Mouse (Mus musculus) erythroid progenitor cell, adult 5-6 weeks (primary cell): ENCODE measurements around the gene Tbx5. TPM values are rescaled to one million over a fixed set of nuclear protein-coding genes. Genes with fewer than 3 reads are reported as not detected.

Experiments used
- ATAC-seq: replicated peaks from 2 replicates; pipeline ENCODE4 v1.8.0; 2016; ENCODE audit warnings: moderate number of reproducible peaks, mild to moderate bottlenecking, moderate TSS enrichment, inconsistent platforms; ENCODE audit not compliant: poor library complexity, low FRiP score, severe bottlenecking
- total RNA-seq, 2 experiments: library from RNA; stranded (forward) in 1 of 2; stranded (reverse) in 1 of 2; fragments of 150-400 nt in 1 of 2; fragments of 186-747, 209-891 nt in 1 of 2; gene quantifications; 2 replicates each; pipeline versions ENCODE4 v1.2.3 to v1.2.4; 2015 to 2017; ENCODE audit warnings: low replicate concordance in 2 of 2

Gene Tbx5
- total RNA-seq (2015; ENCODE audit: low replicate concordance): not detected in 2 replicates
- not detected in 2 replicates for total RNA-seq (2017; ENCODE audit: low replicate concordance)

DNA sequence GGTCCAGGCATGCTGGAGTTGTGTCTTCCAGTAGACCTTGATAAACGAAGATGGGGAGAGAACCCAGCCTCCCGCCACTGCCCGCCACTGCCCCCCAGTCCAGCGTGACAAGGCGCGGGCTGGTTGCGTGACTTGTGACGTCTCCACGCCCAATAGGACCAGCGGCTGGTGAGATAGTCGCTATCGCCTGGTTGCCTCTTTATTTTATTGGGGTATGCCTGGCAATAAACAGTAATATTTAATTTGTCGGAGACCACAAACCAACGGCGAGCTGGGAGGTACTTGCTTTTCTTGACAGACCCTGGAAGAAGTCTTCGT, at the start of gene Tbx5:
Gene Tbx5 (plus strand): TSS at position 190 of the 318 bp plus-strand sequence.
- no peak for ATAC-seq

DNA sequence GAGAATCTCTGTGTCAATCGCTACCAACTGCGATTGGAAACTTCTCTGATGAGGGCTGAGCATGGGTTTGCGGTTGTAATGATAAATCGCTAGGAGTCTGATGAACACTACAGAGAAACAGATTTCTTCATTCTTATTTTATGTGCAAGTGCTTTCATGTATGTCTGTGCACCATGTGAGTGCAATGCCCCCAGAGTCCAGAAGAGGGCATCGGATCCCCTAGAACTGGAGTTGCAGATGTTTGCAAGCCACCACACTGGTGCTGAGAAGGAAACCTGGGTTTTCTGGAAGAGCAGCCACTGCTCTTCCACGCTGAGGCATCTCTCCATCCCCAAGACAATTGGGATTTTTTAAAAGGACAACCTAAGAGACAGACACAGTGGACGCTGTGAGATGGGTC, 46.5 kb upstream of the Tbx5 start:
- ATAC-seq: no peak

DNA sequence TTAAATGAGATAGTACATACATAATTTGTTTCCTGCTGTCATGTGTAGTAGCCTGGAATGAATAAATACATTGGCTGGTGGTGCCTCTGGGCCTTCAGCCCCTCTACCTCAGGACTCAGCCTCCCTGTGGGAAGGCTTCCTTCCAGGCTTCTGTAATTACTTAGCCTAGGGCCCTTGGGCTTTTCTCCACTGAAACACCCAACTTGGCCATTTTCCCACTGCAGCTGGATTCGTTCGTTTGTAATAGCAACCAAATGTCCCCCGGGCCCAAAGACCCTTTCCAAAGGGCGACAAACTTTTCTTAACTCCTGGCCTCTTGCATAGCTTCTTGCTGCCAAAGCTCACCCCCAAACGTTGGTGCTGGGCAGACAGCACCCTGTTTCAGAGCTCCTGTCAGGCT, 40.8 kb upstream of the Tbx5 start:
- no peak for ATAC-seq

DNA sequence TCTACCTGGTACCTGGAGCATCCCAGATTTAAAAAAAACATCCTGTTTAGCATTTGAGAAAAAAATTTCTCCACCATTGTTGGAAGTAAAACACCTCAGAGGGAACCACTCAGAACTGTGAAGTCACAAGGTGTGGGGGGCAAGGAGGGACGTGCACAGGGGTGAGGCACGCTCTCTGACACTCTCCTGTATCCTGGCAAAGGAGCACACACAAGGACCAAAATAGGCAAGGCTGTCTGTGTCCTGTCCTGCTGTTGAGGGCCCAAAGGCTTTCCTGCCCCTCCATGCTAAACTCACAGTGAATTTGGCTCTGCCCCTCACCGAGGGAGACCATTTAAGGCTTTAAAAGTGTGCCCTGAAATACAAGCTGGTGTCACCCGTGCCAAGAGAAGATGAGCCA, 38.5 kb upstream of the Tbx5 start:
- ATAC-seq: no peak

DNA sequence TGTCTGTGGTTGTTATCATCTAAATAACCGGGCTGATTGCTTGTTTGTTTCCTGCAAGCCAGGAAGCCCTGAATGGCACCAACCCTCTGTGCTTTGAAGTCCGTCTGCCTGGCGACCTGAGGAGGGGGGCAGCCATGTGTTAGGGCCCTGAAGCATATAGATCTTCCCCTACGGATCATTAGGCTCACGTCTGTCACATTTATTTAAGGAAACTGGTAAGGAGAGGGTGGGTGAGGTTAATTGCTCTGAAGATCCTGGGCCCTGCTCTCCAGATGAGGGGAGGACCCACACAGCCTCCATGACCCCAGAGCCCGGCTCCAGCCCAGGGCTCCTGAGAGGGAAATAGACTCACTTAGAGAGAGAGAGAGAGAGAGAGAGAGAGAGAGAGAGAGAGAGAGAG, 37.1 kb upstream of the Tbx5 start:
- no peak for ATAC-seq

DNA sequence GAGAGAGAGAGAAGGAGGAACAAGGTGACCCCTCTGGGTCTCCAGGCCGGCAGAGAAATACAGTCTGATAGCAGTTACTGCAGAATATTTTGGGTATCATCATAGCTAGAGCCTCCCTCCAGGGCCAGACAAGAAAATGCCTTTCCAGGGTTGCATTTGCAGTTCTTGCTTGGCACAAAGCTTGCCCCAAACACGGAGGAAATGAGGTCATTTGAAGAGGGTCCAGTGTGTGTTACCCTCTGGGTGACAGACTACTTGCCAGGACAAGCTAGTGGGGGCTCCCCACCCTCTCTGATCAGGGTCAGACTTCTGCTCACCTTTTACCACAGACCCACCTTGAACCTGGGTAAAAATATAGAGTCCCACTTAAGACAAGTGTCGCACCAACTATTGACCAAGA, 36.7 kb upstream of the Tbx5 start:
- ATAC-seq: no peak

DNA sequence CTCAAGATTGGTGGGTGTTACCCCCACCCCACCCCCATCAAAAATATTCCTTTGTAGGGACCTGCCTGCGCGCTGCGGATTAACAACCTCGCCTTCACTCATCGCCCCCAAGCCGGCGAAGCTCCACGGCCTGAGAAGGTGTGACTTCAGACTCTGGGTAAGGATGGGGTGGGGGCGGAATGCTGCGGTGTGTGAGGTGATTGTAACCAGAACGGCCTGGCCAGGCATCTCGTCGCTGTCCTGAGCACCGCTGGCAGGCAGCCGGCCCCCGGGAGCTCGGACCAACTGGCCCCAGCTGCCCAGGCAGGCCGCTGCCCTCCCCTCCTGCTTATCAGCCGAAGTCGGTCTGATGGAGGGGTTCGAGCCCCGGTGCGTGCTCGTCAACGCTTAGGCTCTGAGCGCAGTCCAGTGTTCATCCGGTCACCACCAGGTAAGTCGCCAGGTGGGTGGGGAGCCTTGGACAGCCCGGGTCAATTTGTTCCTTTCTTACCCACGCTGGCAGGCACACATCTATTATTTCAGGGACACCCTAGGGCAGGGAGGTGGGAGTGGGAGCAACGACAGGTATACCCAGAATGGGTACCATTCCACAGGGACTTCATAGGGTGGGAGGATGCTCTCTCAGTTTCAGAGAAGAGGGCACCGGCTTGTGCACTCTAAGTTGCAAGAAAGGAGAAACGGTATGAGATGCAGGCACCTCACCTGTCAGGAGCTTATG, 35.9 kb upstream of the Tbx5 start:
- ATAC-seq: no peak

DNA sequence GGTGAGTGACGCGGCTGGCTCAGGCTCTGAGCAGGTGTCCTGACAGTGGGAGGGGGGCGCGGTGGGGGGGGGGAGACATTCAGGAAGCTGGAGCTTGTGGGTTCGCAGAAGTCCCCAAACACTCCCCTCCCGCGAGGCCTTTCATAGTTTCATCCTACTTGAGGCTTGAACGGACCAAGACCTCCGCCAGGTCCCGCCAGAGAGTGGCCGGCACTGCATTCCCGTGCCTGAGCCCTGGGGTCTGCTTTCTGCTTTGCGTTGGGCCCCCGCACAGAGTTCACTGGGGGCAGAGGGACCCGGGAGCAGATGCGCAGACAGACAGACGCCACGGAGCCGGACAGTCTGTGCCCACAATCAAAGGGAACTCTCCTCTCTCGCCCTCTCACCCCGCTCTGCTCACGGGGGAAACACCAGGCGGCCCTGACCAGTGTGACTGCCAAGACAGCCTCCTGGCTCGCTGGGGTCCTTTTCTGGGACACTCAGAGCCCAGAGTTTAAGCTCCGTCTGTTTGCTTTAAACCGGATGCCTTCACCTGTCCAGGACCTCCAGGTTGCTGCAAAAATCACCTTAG, 34.8 kb upstream of the Tbx5 start:
- ATAC-seq: no peak

DNA sequence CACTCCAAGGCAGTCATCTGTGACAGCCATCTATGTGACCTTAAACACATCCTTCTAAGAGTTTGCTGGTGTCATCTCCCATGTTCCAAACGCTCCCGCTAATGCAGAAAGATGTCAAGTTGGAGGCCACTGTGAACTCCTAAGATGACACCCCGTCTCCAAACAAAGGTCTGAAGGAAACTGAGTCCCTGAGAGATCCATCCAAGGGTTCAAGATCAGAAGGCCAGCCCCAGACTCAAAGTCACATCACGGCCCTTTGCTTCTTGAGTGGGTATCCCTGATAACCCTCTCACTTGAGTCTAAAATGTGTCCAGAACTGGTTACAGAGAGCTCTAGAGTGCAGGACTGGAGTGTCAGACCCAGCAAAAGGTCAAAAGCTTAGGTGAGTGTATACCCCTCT, 34.2 kb upstream of the Tbx5 start:
- no peak for ATAC-seq

DNA sequence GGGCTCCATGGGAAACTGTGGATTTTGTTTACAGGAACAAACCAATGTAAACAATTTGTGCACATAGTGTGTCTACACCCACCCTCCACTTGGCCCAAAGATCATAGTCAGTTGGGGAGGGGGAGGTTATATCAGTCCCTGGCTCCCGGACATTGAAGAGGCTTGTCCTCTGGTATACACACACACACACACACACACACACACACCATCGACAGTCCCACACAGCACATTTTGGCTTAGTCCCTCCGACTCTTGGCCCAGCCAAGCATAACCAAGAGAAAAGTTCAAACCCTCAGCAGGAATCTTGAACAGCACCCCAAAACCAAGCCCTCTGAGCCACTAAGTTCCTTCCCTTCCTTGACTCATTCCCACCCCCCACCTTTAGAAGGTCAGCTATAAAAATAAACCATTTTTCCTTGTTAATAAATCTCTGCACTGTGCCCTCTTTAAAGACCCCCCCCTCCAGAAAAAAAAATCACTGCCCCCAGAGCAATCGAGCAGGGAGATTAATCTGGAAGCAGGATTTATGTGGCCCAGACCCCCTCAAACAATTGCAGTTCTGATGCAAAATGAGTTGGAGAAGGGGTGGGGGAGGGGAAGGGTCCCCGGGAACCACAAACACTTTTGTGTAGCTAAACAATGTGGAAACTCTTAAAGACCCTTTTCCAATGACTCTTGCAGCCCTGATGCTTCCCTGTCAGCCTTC, 33.6 kb upstream of the Tbx5 start:
- no peak for ATAC-seq

DNA sequence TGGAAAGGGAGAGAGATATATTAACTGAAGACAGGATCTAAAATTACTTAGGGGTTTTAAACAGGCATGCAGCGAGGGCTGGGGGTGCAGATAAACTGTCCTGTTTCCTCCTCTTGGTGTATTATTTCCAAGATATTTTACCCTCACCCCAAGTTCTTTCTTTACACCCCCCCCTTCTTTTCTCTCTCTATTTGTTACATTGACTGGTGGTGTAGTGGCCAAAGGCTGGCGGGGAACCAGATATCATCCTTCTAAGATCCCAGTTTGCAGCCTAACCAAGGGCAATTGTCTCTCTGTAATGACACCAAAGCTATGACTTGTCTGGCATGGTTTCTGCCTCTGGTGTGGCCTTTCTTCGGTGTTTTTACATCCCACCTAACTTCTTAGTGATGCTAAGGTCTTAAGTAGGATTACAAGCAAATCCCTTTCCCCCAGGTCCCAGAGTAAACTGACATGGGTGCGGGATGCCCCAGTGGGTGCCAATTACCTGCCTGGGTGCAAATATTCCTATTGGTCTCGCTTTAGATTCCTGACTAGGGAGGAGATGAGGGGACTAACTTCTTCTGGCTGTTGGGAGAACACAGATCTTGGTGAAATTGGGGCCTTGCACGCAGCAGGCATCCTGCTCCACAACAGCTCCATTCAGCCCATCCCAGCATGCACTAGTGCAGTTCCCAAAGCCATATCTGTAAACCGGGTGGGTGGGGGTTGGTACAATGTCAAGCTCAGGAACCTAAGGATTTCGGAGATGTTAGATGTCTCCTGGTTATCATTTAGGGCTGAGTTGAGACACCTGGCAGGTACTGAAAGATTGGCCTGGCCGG, 32.8 kb upstream of the Tbx5 start:
- ATAC-seq: no peak

DNA sequence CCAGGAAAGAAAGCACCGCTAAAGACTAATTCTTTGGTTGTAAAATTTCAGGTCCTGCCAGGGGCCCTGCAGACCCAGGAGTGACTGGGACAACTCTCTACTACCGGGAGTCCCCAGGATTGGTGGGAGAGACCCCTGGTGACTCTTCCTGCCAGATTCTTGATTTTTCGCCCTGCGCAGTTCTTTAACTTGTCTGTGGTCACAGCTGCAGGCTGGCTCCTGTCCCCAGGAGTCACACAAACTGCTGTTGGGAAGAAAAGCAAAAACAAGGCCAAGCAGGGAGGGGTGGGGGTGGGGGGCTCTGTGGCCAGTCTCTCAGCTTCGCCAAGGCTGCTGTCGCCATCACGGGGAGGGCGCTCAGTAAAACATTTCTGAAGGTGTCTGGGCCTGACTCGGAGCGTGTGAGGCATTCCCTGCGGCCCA, 32.2 kb upstream of the Tbx5 start:
- ATAC-seq: no peak

DNA sequence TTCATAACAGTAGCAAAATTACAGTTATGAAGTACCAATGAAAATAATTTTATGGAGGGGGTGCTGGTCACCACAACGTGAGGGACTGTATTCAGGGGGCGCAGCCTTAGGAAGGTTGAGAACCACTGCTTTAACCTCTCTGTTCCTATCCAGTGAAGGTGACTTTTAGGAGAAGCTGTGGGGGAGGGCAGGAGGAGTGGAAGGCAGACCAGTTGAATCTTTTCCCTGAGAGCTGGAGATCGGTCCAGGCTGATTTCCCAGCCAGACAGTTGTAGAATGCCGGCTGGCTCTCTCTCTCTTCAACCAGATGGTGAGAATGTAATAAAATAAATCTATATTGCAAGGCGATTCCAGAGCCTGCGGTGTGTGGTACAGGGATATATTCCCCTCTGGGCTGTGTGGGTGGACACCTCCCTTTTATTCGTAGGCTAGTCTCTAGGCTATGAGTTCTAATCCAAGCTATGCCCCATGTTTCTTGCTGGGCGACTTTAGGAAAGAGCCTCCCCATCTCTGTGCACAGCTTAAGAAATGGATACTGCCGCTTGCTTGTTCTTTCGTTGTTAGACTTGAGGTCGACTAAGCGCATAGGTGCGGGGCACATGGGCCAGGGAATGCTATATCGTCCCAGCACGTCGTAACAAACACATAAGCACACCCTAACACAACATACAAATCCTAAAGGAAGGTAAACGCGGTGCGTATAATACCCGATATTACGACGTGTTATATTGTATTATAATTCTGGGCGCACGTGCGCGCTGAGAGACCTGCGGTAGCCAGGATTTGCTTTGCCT, 29.7 kb upstream of the Tbx5 start:
- ATAC-seq: no peak

DNA sequence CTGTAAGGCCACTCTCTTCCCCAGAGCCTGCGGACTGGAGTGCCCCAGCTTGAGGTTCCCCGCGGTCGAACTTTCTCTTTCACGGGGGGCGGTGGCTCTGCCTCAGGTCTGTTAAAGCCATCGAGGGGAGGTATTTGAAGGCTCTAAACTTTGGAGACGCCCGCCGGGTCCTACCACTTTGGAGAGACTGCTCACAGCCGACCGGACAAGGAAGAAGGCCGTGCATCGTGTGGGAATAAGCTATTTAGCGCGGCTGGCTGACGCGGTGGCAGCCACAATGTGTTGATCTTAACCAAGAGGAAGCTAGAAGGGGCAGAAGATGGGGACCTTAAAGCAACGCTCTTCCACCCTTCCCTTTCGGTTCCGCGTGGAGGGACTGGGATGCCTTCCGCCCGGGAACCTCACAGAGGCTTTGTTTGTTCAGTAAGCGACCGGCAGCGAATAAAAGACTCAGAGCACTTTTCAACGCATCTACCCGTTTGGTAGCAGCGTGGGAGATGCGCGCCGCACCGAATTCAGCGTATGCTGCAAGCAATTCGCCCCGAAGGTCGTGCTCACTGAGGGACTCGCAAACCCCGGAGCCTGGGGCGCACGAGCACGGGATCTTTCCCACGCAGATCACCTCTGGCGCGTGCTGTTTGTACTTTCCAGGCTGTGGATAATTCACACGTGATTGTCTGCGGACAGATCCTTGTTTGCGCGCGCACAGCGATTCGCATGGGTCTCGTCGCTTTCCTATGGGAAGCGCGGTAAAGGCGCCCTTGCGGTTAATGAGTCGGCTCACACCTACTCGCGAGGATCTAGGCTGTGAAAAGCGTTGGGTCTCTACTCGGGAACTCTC, 28.8 kb upstream of the Tbx5 start:
- no peak for ATAC-seq

DNA sequence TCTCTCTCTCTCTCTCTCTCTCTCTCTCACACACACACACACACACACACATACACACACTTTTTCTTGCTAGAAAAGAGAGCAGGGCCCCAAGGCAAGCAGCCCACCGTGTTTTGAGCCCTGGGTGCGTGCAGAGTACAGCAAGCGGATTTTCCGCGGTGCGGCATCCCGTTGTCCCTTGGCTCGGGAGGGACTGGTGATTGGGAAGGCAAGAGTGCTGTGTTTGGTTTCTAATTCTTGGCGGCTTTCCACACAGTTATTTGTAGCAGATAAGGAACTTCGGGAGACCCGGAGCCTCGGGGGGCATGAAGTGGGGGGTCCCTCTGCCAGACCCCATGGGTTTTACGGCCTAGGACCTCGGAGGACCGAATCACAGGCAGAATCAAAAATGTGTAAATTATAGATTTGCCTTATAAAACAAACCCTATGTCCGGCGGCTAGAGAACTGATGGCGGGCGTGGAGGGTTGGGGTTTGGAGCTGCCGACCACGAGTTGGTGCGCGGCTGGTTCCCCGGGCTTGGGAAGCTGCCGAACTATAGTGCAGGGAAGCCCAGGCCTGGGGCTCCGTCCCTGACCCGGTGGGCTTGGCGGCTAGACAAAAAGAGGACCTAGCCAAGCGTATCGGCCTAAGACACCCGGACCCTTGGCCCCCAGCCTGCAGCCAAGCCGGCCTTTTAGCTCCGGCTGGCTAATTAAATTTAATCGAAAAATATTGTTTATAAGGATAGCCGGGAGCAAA, 28.0 kb upstream of the Tbx5 start:
- ATAC-seq: no peak

DNA sequence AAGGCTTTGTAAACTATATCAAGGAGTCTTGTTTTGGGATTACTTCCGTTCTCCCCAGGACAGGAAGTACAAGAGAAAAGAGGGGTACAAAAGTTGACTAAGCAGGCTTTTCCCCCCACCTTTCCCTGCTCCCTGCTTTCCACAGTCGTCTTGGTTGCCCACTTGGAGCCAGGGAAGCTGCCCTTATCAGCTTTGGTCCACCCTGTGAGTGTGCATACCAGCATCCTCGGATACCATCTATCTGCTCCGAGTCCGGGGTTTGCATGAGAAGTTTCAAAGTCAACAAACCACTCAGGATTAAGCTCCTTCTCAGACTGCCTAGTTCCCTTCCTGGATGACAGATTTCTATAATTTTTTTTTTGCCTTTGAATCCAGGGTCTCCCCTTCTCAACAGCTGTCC, 26.8 kb upstream of the Tbx5 start:
- ATAC-seq: no peak

DNA sequence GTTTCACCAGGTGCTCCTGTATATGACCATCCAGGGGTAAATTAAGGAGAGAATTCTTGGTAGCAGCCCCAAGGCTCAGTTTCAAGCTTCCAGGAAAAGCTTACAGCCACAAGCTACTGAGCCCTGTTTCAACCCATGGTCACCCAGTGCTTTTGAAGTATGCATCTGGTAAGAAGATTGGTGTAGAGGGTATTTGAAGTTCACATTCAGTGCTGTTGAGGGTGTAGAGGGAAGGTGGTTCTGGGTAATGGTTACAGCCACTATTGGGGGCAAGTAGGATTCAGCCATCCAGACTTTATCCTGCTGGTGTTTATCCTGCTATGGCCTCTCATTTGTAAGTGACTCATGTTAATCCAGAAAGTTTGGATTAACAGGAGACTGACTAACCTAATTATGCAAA, 26.0 kb upstream of the Tbx5 start:
- ATAC-seq: no peak

DNA sequence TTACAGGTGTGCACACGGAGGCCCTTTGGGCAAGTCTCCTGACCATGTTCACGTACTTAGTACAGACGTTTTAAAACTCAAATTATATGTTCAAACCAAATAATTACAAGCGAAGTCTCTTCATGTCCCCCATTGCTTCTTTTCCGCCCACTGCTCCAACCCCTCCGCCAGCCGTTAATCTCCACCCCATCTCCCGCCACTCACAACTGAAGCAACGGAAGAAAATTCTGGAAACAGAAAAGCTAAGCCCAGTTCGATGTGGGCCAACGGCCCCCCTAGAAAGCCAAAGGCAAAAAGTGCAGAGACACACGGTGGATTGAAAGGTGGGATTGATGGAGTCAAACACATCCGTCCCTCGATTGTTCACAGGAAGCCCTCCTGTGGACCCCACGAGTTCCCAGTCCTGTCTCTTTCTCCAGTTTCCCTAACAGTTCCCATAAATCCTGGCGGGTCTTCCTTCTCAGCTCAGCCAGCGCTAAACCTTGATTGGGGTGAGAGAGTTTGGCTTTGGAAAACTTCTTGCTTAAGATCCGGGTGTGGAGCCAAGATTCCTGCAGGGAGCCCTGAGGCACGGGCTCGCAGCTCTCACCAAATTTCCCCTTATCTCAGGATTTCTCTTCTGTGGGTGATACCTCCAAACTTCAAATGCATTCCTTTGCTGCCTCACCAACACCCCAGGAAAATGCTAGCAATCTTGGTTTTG, 24.8 kb upstream of the Tbx5 start:
- no peak for ATAC-seq
